Mouse (Mus musculus): ENCODE measurements around the gene Psmc3.
A peak's percentile ranks its signal among the peaks of the same experiment; 100 is the strongest.

Psmc3 gene

DNA sequence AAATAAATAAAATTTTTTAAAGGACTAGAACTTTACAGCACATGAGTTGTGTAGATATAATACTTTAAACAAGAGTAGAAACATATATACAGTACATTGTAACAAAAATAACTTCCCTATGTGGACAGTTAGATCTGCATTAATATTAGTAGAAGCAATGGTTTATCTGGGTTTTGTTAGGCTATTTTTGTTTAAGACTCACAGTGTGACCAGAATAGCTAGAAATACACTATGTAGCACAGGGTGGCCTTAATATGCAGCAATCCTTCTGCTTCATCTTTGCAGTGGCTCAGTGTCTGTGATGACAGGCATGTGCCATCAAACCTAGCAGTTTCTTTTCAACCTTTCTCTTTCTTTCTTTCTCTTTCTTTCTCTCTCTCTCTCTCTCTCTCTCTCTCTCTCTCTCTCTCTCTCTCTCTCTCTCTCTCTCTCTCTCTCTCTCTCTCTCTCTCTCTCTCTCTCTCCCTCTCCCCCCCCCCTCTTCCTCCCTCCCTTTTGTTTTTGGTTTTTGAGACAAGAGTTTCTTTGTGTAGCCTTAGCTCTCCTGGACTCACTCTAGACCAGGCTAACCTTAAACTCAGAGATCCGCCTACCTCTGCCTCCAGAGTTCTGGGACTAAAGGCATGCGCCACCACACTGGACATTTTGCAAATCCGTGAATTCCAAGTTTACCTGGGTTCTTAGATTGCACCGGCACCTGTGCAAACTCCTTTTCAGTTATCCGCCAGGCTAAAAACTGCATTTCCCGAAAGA lies 452 bp upstream of the Psmc3 start:
- no peak for DNase-seq

- no peak for DNase-seq
Measured at GRCm38 (mm10) chr2:91058435-91058834, 4.6 kb downstream of the Psmc3 start.

- no peak for DNase-seq
Measured at GRCm38 (mm10) chr2:91059376-91059775, 5.6 kb downstream of the Psmc3 start.

- DNase-seq: peak in 1 of 2 experiments; percentile 29
Measured at GRCm38 (mm10) chr2:91060544-91061355, 6.9 kb downstream of the Psmc3 start.

DNA sequence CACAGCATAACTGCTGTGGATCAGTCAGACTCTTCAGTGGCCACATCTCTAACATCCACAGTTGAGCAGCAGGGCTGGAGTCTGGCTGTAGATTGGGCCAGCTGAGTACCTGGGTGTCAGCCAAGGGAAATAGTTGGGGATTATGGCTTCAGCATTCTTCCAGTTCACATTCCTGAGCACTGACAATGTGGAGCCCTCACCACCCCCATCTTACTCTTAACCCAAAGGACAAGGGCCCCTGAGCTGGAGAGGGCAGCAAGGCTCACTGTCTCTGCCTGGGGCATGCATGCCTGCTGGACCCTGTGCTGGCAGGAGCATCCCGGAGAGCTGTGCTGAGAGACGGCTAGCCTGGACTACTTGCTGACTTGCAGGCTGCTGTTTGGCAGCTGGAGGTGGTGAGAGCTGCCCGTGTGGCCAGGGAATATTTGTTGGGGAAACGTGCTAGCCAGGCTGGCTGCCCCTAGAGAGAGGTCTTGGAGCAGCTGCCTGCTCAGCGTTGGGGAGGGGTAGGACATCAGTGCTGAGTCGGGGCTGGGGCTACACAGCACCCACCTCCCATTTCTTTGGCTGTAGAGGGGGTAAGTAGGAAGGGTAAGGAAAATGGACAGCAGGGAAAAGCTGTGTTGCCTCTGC lies 8.2 kb downstream of the Psmc3 start:
- DNase-seq: no peak

DNA sequence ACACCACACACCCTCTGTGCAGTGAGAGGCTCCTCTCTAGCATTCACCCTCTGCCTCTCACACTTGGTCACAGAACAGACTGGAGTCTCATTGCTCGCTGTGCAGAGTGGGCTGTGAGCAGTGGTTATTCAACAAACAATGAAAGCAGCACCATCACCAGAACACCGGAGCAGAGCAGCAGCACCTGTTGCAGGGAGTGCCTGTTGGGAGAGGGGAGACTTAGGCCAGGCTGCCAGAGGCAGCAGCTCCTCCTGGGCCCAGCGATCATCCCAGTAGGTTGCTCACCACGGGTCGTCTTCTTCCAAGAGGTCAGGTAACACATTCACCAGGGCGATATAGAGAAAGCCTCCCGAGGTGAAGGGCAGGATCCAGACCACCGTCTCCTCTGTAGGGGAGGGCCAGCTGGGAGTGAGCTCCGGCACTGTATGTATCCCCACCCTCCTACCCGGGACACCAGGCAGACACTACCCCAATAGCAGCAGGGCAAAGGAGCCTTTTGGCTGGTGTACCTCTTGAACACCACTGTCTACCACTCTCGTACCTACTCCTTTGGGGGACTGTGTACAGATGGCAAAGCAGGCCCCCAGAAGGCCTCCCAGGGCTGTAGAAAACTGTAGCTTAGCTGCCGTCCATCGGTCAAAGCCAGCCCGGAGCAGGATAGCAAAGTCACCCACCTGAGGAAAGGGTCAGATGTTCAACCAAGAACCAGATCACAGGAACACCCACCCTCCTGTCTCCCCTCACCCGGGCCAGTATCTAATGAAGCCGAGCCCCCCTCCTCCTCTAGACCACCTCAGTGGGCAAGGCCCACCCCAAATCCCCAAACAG lies 9.2 kb downstream of the Psmc3 start:
- no peak for DNase-seq

GRCm38 (mm10) chr2:91064211-91064610 lies 10.4 kb downstream of the Psmc3 start:
- no peak for DNase-seq

DNA sequence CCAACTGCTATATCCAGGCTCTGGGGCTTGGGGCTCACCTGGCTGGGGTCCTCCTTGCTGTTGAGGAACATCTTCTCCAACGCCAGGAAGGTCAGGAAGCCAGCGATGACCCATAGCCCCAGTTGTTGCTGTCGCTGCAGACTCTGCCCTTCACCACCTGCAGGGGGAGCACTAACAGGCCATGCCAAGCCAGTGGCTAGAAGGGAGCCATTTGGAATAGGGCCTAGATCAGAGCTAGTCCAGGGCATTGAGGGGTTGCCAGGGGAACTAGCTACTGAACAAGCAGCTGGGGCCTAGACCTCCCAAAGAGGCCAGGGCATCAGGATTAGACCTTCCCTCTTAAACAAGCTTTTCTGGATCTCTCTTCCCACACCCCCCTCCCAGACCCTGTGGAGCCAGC lies 11.7 kb downstream of the Psmc3 start:
- peak; percentile 38 to 39 for DNase-seq

DNA sequence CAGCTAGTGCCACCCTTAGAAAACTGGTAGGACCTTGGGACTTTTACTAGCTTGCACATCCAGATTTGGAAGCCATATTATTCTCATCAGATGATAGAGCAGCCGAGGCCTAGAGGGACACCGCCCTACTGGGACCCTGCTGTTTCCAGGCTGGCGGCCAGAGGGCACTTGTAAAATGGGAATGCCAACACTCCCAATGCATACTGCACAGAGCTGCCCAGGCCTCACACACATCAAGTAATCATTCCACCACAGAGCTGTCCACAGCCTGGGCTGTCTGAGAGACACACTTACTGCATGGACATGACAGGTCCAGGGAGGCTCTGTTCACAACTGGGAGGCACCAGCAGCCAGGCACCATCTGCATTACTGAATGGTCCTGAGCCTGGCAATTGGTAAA lies 12.6 kb downstream of the Psmc3 start:
- DNase-seq: peak; percentile 47 to 49

DNA sequence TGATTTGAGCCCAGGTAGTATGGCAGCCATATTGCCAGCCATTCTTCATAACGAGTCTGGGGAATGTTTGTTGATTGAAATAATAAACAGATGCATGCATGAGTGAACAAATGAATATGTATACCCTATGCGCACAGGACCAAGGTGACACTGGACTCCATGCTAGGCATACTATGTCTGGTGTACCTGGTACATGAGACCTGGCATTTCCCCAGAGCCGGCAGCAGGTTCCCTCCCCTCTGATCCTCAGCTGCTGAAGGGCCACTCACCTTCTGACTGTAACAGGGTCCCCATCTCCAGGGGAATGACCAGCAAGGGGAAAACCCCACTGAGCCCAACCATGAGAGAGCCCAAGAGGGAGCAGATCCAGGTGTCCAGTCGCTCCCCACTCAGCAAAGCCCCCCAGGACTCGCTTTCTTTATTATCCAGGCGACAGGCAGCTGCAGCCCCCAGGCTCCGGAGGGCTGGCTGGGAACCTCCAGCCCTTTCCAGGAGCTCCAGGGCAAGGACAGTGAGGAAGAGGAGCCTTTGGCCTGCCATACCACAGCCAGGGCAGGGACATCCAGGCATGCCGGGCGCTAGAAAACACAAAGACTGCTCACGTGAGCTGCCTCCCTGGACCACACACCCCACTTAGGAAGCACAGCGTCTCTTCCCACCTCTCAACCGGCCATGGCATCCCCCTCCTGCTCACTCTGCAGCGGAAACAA lies 14.5 kb downstream of the Psmc3 start:
- no peak for DNase-seq

- no peak for DNase-seq
Measured at GRCm38 (mm10) chr2:91068872-91069165, 15.0 kb downstream of the Psmc3 start.

GRCm38 (mm10) chr2:91069306-91070000 lies 15.6 kb downstream of the Psmc3 start:
- DNase-seq: no peak

DNA sequence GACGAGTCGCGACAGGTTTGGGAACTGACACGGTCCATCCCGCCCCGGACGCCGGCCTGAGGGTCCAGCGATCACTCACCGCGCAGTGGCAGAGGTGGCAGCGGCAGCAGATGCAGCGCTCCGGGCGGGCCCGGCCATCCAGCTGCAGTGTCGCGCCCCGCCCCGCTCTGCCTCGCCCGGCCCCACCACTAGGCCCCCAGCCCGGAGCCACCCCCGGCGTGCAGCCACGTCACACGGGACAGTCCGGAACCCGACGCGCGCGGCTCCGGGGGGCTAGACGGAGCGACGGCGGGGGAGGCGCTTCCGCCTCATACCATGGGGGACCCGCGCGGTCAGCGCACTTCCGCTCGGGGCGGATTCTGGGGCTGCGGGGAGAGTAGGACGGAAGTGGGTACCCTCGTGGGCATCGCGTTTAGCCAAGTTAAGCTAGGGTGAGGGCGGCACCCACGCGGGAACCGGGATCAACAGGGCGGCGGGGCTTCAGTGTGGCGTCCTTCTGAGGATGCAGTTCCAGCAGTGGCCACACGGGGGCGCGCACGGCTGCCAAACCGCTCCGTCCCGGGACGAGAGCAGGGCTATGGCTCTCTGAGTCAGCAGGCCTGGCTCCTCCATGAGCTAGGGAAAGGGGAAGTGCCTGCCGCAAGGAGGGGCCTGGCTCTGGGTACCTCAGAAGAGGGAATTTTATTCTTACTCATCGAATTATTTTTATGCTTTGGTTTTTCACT lies 16.4 kb downstream of the Psmc3 start, which contains the start of gene Slc39a13:
Slc39a13 (minus strand) TSS at position 342 of the 725 bp plus-strand sequence.
- peak; percentile 94 to 95 for DNase-seq

- no peak for DNase-seq
Measured at GRCm38 (mm10) chr2:91071059-91071458, 17.2 kb downstream of the Psmc3 start.

DNA sequence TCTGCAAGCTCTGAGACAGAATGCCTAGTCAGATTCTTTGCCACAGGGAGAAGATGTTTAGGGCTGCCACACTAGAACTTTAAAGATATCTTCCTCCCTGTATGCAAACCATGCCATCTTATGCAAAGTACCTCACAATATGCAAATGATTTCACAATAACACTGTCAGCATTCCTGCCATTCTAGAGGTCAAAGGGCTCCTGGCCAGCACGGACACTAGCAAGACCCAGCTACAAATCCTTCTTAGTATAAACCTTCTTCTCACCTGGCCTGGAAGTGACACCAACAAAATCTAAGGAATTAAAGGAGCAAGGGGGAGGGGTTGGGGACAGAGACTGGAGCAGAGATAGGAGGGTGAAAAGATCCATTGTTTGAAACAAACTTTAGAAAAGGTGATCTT lies 18.3 kb downstream of the Psmc3 start:
- no peak for DNase-seq

- DNase-seq: no peak
Measured at GRCm38 (mm10) chr2:91077957-91078313, 24.1 kb downstream of the Psmc3 start.

DNA sequence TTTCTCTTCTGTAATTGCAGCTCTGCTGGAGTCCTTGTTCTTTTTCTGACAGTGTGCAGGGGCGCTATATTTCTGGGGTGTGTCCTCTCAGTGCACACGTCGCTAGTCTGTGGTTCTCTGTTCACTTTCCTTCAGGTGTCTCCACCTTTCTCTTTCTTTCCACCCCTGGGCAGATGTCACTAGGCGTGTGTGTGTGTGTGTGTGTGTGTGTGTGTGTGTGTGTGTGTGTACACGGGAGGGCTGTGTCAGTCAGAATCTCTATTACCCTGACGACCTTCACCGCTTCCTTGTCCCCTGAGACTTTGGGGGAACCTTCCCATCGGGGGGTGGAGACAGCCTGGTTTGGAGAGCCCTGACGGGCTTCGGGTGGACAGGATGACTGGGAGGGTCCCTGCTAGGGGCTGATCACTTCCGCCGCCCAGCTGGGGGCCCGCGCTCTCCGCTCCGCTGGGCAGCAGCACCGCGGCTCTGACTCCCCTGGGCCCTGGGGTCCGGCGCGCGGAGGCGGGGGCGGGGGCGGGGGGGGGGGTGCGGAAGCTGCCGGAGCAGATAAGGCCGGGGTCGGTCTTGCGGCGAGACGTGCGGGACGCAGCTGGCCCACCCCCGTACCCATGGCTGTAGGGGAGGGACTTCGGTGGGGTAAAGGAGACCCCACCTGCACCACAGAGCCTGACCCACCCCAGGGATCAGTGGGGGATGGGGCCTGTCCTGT lies 24.7 kb downstream of the Psmc3 start:
- no peak for DNase-seq

DNA sequence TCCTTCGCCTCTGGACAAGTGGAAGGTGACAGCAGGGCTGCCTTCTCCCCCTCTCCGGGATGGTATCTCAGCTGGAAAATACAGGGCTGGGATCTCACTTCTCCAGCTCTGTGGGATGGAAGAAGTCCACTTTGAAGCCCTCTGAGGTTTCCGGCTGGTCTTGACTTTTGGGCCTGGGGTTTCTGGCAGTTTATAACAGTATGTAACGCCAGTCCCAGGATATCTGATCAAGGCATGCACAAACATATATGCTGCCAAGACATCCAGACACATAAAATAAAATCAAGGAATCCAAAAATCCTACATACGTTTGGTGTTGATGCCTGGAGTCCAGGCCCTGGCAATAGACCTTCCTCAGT lies 25.2 kb downstream of the Psmc3 start:
- no peak for DNase-seq

DNA sequence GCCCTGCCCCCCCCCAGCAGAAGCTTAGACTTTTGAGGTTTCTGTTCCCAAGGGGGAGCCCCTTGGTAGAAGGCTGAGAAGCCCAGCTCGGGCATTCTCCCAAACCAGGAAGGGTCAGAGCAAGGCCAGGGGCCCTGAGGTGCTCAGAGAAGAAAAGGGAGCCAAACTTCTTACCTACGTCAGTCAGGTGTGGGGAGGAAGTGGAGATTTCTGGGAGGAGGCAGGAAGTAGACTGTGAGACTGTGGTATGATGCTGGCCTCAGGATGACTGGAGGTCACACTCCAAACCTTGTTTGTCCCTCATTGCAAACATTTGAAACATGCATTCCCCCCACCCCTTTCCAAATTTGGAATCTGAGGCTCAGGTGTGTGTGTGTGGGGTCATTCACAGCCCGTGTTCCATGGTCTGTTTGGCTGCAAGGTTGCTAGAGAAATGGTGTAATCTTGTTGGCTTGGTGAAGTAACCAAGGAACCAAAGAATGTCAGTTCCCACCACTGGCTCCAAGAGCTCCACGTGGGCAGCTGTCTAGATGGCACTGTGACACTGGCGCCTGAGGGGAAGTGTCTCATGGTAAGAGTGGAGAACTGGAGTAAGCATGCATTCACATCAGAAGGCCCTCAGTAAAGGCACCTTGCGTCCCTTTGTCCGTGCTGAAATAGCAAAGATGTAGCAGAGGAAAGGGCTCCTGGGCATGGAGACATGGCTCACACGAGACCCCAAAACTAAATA lies 27.1 kb downstream of the Psmc3 start:
- no peak for DNase-seq
